In the genomic region with DNA sequence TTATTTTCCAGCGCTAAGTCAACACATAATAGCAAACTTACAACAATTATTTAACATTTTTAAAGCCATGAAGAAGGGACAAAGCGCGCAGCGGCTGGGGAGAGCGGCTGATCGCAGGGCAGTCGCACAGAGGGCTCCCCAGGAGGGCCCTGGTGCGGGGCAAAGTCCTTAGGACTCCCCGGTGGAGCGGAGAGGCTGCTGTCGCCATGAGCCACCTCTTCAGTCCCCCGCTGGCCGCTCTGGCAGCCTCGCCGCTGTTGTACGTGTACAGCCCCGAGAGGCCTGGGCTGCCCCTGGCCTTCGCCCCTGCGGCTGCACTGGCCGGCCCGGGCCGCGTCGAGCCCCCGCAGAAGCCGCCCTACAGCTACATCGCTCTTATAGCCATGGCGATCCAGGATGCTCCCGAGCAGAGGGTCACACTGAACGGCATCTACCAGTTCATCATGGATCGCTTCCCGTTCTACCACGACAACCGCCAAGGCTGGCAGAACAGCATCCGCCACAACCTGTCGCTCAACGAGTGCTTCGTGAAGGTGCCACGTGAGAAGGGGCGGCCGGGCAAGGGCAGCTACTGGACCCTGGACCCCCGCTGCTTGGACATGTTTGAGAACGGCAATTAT, we compare ENCODE assay signal across 9 mouse cellular contexts. TPM values are rescaled to one million over a fixed set of nuclear protein-coding genes. Genes with fewer than 3 reads are reported as not detected.
A peak's percentile ranks its signal among the peaks of the same experiment; 100 is the strongest.
DNase-seq lines count a peak whose midpoint lies in the region; ATAC-seq lines count a peak whose summit lies in the region.
"Had no signal": no experiment of that assay in that cellular context is flagged by ENCODE, and none has a peak within 500 bp of the region (broad histone marks: within the 10 kb centered on the region; RNA-seq: fewer than 3 reads in every experiment).

A gene (plus strand): TSS at position 185 of the 620 bp plus-strand sequence.

- WGBS in heart, embryonic 15.5 days: 9% methylated on average over 43 of the region's 43 CpGs
- under 1% methylated on average over 43 of the region's 43 CpGs for whole genome bisulfite sequencing in hindbrain, embryonic 12.5 days
- WGBS in midbrain, embryonic 12.5 days: under 1% methylated on average over 43 of the region's 43 CpGs

- peak within 1 kb of the TSS; percentile 61 for H3K4me2 ChIP-seq in heart, embryonic 15.5 days
- peak within 1 kb of the TSS; percentile 33 for H3K4me2 ChIP-seq in hindbrain, embryonic 12.5 days (replicated peaks)
- H3K4me2 ChIP-seq in midbrain, embryonic 12.5 days (replicated peaks): peak within 1 kb of the TSS; percentile 28

- no peaks in the 10 kb centered on the region for H3K36me3 ChIP-seq in heart, embryonic 15.5 days
- no peaks in the 10 kb centered on the region for H3K36me3 ChIP-seq in hindbrain, embryonic 12.5 days
- H3K36me3 ChIP-seq in midbrain, embryonic 12.5 days: no peaks in the 10 kb centered on the region

- peaks cover 84% of the 10 kb centered on the region for H3K27me3 ChIP-seq in heart, embryonic 15.5 days
- H3K27me3 ChIP-seq in hindbrain, embryonic 12.5 days: peaks cover 97% of the 10 kb centered on the region
- H3K27me3 ChIP-seq in midbrain, embryonic 12.5 days: peaks cover 99% of the 10 kb centered on the region

- peak within 1 kb of the TSS; percentile 28 for H3K9ac ChIP-seq in heart, embryonic 15.5 days
- H3K9ac ChIP-seq in hindbrain, embryonic 12.5 days: no peak within 1 kb of the TSS
- H3K9ac ChIP-seq in midbrain, embryonic 12.5 days (replicated peaks): no peak within 1 kb of the TSS; the same call in 1 of the 2 replicates

- no peak for ATAC-seq in heart, embryonic 15.5 days (replicated peaks; ENCODE audit: insufficient number of reproducible peaks, insufficient read depth, low FRiP score, low read depth)
- ATAC-seq in hindbrain, embryonic 12.5 days (ENCODE audit: low FRiP score): no peak
- no peak for ATAC-seq in midbrain, embryonic 12.5 days (ENCODE audit: low FRiP score, low read depth)

- peaks cover 35% of the 10 kb centered on the region for H3K4me1 ChIP-seq in heart, embryonic 15.5 days (replicated peaks)
- peaks cover 22% of the 10 kb centered on the region for H3K4me1 ChIP-seq in hindbrain, embryonic 12.5 days
- H3K4me1 ChIP-seq in midbrain, embryonic 12.5 days: peaks cover 24% of the 10 kb centered on the region

- H3K27ac ChIP-seq in heart, embryonic 15.5 days: no peak within 1 kb of the TSS
- H3K27ac ChIP-seq in hindbrain, embryonic 12.5 days: no peak within 1 kb of the TSS
- H3K27ac ChIP-seq in midbrain, embryonic 12.5 days (replicated peaks): no peak within 1 kb of the TSS

- H3K9me3 ChIP-seq in heart, embryonic 15.5 days (replicated peaks): no peaks in the 10 kb centered on the region
- peaks cover 6% of the 10 kb centered on the region; the same call in 1 of the 2 replicates for H3K9me3 ChIP-seq in hindbrain, embryonic 12.5 days (replicated peaks)
- no peaks in the 10 kb centered on the region for H3K9me3 ChIP-seq in midbrain, embryonic 12.5 days

- DNase-seq in heart, adult 8-10 months (ENCODE audit: low spot score): no peak
- peak; percentile 51 for DNase-seq in embryo, embryonic 11 days
- DNase-seq in spleen, adult 12 weeks (ENCODE audit: low spot score): no peak
- no peak for DNase-seq in frontal cortex, adult 2 months (ENCODE audit: extremely low spot score in 1 of 2, low spot score in 1 of 2)
- no peak for DNase-seq in thymus, postnatal 10 days (ENCODE audit: low spot score in 2 of 2)
- DNase-seq: cerebellum, adult 18-20 months had no signal

- H3K4me3 ChIP-seq in heart, embryonic 15.5 days: peak within 1 kb of the TSS; percentile 41
- H3K4me3 ChIP-seq in hindbrain, embryonic 12.5 days: peak within 1 kb of the TSS; percentile 13
- H3K4me3 ChIP-seq in midbrain, embryonic 12.5 days: peak within 1 kb of the TSS; percentile 24

RNA-seq across cellular contexts. Expression of the gene that starts here (rescaled TPM):
- 0.34 and 0.94 TPM in 2 replicates for polyA plus RNA-seq in heart, embryonic 15.5 days (2015; fragmentation: Nextera tagmentation; extraction: Ambion mirVana)
- under 1 TPM in 3 of 4 experiments, not detected in 1; 0.08 to 0.26 (median 0.09) TPM for total RNA-seq in heart, adult 8-10 months (2022)
- polyA plus RNA-seq in hindbrain, embryonic 12.5 days (2016; fragmentation: Nextera tagmentation; extraction: Ambion mirVana): 1.8 and 2.2 TPM in 2 replicates
- polyA plus RNA-seq in midbrain, embryonic 12.5 days (2016; fragmentation: Nextera tagmentation; extraction: Ambion mirVana): 0.46 and 1.3 TPM in 2 replicates
- 0.04 and 0.10 TPM in 2 replicates for polyA plus RNA-seq in frontal cortex, adult 2 months (2012; rRNA removed)
